Mouse (Mus musculus) stomach, postnatal 0 days (tissue): ENCODE measurements around the gene Vwa1.
"Not testable (repeated sequence)": the region's sequence is repeated elsewhere in the genome, so short reads cannot be mapped to it uniquely, and the experiment has no call there.

Experiments
- CTCF ChIP-seq: IDR thresholded peaks from 2 replicates; pipeline ENCODE4 v1.5.1; 2016; ENCODE audit warnings: antibody characterized with exemption, low read depth, mild to moderate bottlenecking, moderate library complexity
- EP300 ChIP-seq: optimal IDR thresholded peaks from 2 replicates; pipeline ENCODE3; 2016; ENCODE audit warnings: antibody characterized with exemption

DNA sequence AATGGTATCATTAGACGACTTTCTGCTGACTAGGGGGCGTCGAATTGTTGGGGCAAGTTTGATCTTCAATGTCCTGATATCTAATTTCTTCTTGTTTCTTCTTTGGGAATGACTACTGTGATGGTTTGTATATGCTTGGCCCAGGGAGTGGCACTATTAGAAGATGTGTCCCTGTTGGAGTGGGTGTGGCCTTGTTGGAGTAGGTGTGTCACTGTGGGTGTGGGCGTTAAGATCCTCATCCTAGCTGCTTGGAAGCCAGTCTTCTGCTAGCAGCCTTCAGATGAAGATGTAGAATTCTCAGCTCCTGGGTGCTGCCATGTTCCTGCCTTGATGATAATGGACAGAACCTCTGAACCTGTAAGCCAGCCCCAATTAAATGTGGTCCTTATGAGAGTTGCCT, 14.3 kb upstream of the Vwa1 start:
- not testable (repeated sequence) for TF ChIP-seq EP300, CTCF
